Mouse (Mus musculus) activated CD4-positive, CD25-positive, alpha-beta regulatory T cell, adult 4 months (primary cell): ENCODE results near the gene Gkn1. TPM values are rescaled to one million over a fixed set of nuclear protein-coding genes. Genes with fewer than 3 reads are reported as not detected.

Experiments used
- ATAC-seq: one replicate; pipeline ENCODE4 v1.8.0; 2017
- polyA plus RNA-seq, 2 experiments: library from polyadenylated mRNA; unstranded; fragments of 100-300 nt; shearing (Covaris generic); gene quantifications; one replicate each; pipeline ENCODE4 v1.2.1; 2017

The Gkn1 gene
- polyA plus RNA-seq = not detected

DNA sequence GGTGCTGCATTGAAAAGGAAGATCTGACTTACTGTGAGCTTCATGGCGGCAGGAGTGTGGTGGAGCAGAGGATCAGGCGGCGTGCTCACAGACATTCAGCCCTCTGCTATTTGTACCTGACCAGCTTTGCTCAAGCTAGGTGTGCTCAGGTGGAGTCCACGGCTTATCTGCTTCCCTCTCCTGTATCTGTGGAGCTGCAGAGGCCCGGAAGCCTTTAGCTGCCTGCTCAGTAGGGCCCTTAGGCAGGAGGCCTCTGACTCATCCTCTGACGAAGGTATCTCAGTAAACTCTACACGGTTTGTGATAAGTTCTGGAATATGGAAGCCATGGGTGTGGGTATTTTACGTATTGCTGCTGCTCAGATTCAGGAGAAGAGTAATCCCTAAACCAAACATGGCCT, at the start of gene Gkn1:
Gene Gkn1, minus strand, starts transcription at position 114 of the 400 bp plus-strand sequence.
- no peak for ATAC-seq

DNA sequence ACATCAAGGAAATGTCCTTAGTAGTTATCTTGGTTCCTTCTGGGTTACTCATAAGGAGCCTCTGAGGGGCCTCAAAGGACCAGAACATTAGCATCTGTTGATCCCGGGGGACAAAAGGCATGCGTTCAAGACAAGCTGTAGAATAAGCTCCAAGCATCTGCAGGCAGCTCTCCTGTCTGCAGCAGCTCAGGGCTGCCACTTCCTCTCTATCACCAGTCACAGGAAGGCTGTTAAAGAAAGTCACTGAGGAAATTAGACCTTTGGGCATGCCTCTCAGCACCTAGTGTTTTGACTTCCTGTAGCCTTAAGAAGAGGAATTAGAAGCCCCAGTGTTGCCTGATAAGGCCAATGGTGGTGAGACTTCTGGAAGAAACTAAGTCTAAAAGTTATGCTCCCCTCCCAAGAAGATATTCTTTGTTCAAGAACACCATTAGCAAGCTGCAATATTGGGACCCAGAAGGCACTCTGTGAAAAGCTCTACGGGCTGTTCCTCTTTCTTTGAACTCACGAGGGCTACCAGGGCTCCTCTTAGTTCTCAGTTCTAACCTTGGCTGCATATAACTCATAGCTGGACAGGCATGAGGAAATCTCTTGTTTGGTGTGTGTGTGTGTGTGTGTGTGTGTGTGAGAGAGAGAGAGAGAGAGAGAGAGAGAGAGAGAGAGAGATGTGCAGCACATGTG, 49.3 kb upstream of the Gkn1 start:
- peak; percentile 78 for ATAC-seq

DNA sequence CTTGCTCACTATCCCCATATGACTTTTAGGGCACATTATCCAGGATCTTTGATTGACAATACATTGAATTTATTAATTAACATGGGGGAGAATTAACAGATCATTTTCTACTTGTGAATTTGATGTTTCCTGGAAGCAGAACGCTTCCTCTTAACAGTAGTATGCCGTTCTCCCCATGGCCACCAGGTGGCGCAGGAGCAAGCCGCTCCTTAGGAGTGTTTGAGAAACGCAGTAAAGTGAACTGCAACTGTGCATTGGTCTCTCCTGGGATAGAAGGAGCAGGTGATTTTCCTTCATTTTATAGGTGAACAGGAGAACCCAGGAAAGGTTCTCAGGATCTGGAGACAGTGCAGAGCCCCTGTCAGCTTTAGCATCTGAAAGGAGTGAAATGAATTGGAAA, 48.4 kb upstream of the Gkn1 start:
- peak; percentile 80 for ATAC-seq

- ATAC-seq = no peak
These were observed 44.0 kb upstream of the Gkn1 start for GRCm38 (mm10) chr6:87394783-87395182.

GRCm38 (mm10) chr6:87393466-87394205, 42.9 kb upstream of the Gkn1 start:
- ATAC-seq = no peak

DNA sequence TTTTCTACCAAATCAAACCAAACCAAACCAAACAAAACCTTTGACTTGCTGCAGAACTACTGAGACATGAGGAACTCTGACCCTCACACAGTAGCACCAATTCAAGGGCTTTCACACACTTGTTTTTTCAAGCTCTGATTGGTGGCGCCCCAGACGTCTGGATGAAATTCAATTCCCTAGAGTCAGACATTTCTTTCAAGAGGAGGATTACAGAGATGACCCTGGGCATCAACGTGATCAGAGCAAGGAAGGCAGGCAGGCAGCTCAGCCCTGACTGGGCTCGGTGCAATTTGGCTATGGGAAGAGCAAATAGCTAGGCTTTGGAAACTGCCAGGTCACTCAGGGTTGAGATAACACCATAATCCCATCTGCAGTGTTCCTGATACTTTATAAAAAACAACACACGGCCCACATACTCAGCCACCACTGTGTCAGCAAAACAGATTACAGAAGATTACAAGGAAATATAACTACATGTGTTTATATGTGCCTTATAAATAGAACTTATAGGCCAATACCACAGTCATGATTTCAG, 38.8 kb upstream of the Gkn1 start:
- no peak for ATAC-seq

DNA sequence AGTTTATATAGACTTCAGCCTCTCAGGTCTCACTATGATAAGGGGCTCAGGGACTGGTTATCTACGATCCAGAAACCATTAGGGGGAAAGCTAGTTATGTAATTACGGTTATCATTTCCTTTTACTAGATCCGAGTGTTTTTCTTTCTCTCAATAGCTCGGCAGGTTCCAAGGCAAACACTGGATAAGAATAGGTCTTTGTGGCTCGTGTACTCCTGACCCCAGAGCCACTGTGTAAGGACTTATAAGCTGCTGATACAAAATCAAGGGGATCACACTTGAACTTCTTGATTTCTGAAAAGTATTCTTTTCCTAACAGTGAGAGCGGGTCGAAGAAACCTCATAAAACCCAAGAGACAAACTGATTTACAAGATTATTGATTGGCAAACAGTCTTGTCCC, 38.1 kb upstream of the Gkn1 start, which contains the start of gene Gkn3:
Gene Gkn3, minus strand, starts transcription at position 59 of the 400 bp plus-strand sequence.
- ATAC-seq = no peak

DNA sequence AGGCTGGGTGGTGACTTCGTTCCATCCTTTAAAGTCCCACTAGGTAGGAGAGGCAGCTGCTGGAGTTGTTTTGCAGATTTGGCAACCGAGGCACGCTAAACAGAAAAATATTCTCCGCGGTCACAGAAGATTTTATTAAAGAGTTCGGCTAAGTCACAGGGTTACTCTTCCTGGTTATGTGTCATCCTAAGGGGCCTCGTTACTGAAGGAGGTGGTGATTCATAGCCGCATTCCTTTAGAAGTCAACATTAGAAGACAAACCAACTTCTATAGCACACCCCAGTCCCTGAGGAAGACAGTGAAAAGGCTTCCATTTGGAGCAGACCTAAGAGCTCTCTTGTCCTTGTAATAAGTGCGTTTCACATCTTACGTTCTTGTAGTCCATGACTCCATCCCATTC, 35.9 kb upstream of the Gkn1 start:
- ATAC-seq = no peak

- ATAC-seq = no peak
These were observed 35.5 kb upstream of the Gkn1 start for GRCm38 (mm10) chr6:87386203-87386602.

DNA sequence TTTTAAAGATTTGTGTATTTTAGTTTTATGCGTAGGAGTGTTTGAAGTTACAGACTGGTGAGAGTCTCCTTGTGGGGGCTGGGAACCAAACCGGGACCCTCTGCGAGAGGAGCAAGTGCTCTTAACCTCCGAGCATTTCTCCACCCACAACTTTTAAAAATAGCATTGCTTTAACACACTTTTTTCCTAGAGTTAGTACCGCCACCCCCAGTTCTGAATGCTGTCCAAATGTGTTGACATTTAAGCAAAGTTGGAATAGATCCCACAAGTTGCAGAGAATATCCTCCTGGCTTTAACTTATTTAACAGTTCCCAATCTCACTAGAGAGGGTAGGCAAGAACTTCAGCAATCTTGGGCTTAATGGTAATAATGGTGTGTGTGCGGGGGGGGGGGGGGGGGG, 34.0 kb upstream of the Gkn1 start:
- ATAC-seq = no peak

GRCm38 (mm10) chr6:87383926-87384691, 33.4 kb upstream of the Gkn1 start:
- ATAC-seq = peak; percentile 52

DNA sequence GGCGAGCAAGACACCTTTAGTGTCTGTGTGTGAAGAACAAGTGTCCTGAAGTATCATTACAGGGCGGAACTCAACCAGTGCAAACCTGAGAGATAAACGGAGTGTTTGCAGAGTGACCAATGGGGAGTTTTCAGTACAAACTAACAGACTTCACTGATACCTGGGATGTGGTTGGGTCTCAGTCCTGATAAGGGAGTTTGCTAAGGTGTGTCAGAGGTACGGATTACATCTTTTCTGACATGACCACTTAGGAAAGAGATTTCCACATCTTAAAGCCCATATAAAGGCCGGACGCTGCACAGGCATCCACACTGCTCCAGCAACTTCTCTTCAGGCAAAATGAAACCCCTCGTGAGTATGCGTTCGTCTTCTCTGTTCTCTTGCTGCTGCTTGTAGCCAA, 22.3 kb upstream of the Gkn1 start, which contains the start of gene Gkn2:
Gene Gkn2, plus strand, starts transcription at position 301 of the 400 bp plus-strand sequence.
- no peak for ATAC-seq

DNA sequence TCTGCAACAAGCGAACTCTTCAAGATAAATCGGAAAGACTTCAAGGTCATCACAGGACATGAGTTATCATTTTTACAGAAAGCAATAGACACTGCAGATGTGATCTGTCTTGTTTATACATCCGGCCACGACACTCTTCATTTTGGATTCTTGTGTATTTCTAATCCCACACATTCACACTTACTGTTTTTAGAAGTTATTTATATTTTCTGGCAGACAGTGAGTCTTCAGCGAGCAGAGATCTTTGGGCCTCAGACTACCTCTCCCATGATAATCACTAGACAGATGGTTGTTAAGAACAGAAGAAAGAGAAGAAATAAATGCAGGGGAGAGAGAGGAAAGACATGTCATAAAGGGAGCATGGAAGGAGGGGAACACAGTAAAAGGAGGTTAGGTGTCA, 18.5 kb upstream of the Gkn1 start:
- ATAC-seq = no peak

DNA sequence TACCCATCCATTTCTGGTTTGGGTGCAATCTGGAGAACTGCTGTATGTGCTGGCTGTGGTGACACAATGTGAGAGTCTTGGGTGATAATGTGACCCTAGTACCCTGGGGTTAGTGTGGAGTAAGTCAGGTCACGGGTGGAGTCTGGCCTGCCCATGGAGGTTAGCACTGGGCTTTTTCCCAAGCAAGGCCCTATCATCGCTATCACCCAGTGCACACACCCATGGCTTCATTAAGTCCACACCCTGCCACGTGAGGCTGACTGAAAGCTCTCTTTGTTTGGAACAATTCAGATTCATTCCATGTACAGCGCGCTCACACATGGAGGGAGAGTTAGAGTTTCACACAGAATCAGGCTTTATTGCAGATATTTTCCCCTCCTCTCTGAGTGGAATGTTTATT, 3.7 kb upstream of the Gkn1 start:
- ATAC-seq = no peak

GRCm38 (mm10) chr6:87335935-87336295, 14.8 kb downstream of the Gkn1 start:
- no peak for ATAC-seq

DNA sequence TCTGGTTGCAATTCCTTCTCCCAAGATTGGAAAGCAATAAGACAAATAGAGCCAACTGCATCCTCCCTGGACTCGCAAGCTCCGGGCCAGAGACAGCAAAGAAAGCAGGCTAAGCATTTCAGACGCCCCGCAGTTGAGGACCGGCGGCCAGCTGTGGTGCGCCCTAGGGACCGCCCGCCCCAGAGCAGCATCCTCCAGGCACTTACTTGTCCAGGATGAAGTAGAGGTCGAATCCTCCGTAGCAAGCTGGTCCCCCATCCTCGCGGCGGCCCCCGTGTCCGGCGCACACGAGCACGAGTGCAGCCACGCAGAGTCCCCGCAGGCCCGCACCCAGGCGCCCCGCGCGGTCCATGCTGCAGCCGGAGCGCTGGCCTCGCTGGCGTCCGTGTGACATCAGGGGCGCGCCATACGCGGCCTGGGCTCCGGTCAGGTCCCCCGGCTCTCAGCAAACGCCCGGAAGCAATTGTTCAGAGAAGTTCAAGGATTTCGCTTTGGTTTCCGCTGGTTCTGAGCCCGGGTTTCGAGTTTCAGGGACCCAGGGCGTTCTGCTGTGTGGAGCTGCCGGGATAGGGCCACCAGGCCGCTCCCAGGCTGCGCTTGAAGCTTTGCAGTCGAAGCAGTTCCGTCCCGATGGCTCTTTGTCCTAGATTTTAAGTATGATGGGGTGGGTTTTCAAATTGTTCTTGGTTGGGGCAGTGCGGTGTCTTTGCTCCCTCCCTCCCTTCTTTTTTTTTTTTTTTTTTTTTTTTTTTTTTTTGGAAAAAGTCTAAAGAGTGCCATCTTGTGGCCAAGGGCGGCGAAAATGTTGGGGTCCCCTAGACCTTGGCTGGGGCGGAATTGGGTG, 15.4 kb downstream of the Gkn1 start, which contains the start of gene Antxr1:
Gene Antxr1, minus strand, starts transcription at position 731 of the 844 bp plus-strand sequence.
- ATAC-seq = no peak

GRCm38 (mm10) chr6:87334361-87335090, 16.2 kb downstream of the Gkn1 start:
- ATAC-seq = no peak

GRCm38 (mm10) chr6:87332380-87332779, 18.4 kb downstream of the Gkn1 start:
- ATAC-seq = no peak

DNA sequence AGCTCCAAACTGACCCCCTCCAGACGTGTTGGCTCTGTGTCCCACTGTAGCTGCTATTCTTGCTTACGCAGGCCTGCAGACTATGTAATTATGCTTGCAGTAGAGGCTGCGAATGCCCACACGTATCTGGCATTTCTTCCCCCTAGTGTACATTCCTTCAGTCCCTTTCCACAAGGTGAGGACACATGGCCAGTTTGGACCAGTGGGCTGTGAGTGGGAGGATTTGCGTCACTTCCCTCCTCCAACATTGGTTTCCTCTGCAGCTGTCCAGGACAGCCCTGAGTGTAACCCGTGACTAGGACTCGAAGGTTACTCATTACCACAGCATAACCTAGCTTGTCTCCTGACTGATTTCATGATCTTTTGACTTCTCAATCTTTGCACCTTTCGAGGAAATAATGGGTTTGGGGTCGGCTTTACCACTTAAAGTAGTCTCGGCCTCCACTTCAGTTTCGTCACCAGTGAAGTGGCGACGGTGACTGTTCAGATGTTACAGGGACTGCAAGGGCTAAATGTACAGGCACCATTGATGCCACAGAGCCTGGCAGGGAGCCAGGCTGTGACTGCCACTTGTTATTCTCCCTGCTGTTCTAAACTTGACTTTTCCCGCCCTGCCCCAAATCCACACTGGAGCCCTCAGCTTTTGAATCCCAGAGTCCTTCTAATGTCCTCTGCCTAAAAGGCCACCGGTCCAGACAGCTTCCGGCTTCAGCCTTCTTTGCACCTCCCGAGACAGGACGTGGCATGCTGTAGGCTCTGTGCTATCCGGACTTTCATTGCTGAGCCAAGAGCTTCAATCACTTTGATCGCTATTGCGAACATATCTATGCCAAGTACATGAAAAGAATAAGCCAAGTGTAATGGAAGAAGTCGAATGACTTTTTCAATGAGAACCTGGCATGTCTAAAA, 22.2 kb downstream of the Gkn1 start:
- no peak for ATAC-seq

GRCm38 (mm10) chr6:87326932-87327331, 23.8 kb downstream of the Gkn1 start:
- ATAC-seq = no peak
